Mouse (Mus musculus) right cerebral cortex, adult 2 months (tissue): ENCODE data around the gene Tcfl5.

ENCODE experiments used
- DNase-seq, 2 experiments: peaks; one replicate each; pipeline ENCODE4 v3.0.0; 2021 to 2022; ENCODE audit warnings: low spot score in 2 of 2

Gene Tcfl5

DNA sequence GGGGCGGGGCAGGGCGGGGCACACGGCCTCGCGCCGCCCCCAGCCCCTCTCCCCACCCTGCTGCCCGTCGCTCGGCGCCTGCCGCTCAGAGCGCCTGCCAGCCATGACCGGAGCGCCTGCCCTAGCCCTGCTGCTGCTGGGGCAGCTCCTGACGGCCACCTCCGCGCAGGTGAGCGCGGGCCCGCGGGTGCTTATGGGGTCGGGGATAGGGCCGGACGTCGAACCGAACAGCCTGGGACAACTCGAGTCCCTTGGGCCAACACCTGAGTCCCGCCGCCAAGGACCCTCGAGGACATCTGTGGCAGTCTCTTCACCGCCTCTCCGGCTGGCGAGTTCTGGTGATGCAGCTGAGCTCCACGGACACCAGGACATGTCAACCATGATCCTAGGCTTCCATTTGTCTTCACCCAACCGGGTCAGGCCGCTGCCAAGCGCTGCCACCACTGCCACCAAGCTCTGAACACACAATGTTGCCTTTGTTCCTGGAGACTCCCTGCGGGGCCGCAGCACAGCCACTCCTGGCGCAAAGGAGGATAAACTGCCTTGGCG lies 44.3 kb downstream of the Tcfl5 start:
- no peak for DNase-seq

GRCm38 (mm10) chr2:180597490-180597889 lies 45.0 kb downstream of the Tcfl5 start, which contains the start of gene Col9a3:
TSS of gene Col9a3 (plus strand) at chr2:180597790.
- no peak for DNase-seq

DNA sequence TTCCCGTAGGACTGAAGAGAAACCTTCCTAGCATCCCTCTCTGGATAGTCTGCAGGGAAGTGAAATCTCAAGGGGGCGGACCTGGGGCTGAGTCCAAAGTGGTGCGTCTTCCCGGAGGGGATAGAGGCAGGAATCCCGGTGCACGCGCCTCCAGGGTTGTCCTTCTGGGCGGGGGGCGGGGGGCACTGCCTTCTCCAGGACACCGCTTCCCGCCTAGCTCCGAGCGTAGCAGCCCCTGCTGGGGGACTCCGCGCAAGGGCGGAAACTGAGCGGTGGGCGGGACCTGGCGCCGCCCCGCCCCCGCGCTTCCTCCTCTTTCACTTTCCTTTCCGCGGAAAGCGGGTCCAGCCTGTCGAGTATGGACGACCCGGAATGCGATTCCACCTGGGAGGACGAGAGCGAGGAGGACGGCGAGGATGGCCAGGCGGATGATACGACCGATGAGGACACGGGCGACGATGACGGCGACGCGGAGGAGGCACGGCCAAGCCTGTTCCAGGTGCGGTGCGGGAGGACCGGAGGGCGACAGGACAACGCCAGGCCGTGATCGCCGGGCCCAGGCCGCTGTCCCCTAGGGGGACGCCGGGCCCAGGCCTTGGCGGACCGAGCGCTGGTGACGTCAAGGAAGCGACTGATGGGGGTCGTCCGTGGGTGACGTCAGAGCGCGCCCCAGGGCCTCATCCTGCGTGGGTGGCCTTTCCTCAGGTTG lies 53.2 kb downstream of the Tcfl5 start, which contains the start of gene Ogfr:
TSS of gene Ogfr (plus strand) at position 123 of the 709 bp plus-strand sequence.
- DNase-seq: peak; percentile 75 to 79

GRCm38 (mm10) chr2:180588736-180589122 lies 53.8 kb downstream of the Tcfl5 start:
- no peak for DNase-seq

- DNase-seq: no peak
These were observed 59.4 kb downstream of the Tcfl5 start for GRCm38 (mm10) chr2:180583154-180583507.

GRCm38 (mm10) chr2:180582481-180583153 lies 59.9 kb downstream of the Tcfl5 start:
- peak; percentile 97 to 99 for DNase-seq

GRCm38 (mm10) chr2:180581002-180581401 lies 61.5 kb downstream of the Tcfl5 start, which contains the start of gene Mrgbp:
TSS of gene Mrgbp (plus strand) at chr2:180581304.
- no peak for DNase-seq

DNA sequence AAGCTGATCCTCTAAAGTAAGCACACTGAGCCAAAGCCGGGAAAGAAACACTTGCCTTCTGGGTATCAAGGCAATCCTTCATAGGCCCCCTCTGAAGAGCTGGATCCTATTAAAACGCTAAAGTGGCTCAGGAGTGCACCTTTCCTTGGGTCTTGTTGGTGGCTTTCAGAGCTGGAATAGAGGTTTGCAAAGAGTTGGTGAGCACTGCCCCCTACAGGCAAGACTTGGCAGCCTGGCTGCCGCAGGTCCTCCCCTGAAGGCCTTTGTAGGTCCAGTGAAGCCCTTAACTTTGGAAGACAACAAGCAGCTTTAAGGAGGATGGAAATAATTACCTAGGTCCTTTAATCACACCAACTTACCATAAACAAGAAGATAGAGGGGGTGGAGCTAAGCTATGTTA lies 63.8 kb downstream of the Tcfl5 start:
- peak; percentile 77 to 79 for DNase-seq

- no peak for DNase-seq
These were observed 66.0 kb downstream of the Tcfl5 start for GRCm38 (mm10) chr2:180576482-180576881.
